Mouse (Mus musculus) thymus, adult 2 months (tissue): ENCODE data around the gene Pafah1b2. TPM values are rescaled to one million over a fixed set of nuclear protein-coding genes. Genes with fewer than 3 reads are reported as not detected.

Source experiments
- DNase-seq: peaks from one replicate; pipeline ENCODE4 v3.0.0; 2021
- H3K27ac ChIP-seq: fragments of 200-500 bp; 2 replicates; pipeline ENCODE4 v1.5.1; 2012; ENCODE audit warnings: low read length, control low read depth; ENCODE audit not compliant: control insufficient read depth, insufficient read depth
- H3K27me3 ChIP-seq: fragments of 200-500 bp; 2 replicates; pipeline ENCODE4 v1.6.1; 2012; ENCODE audit warnings: mild to moderate bottlenecking, low read length, moderate library complexity, mixed read lengths; ENCODE audit not compliant: control insufficient read depth, insufficient read depth
- H3K36me3 ChIP-seq: fragments of 200-500 bp; 2 replicates; pipeline ENCODE4 v1.6.1; 2012; ENCODE audit warnings: mild to moderate bottlenecking, low read length, moderate library complexity; ENCODE audit not compliant: control insufficient read depth, insufficient read depth
- H3K4me1 ChIP-seq: fragments of 200-500 bp; replicated peaks from 2 replicates; pipeline ENCODE4 v1.6.1; 2012; ENCODE audit warnings: low read length; ENCODE audit not compliant: control insufficient read depth, insufficient read depth
- H3K4me3 ChIP-seq: fragments of 200-500 bp; 2 replicates; pipeline ENCODE4 v1.5.1; 2012; ENCODE audit warnings: mild to moderate bottlenecking, low read length, control low read depth, moderate library complexity; ENCODE audit not compliant: control insufficient read depth, insufficient read depth
- CTCF ChIP-seq: fragments of 200-500 bp; IDR thresholded peaks from 2 replicates; pipeline ENCODE4 v1.5.1; 2012; ENCODE audit warnings: mild to moderate bottlenecking, control low read depth, low read length, moderate library complexity, borderline replicate concordance; ENCODE audit not compliant: control insufficient read depth, poor library complexity, insufficient read depth; ENCODE audit errors: extremely low read depth
- POLR2A ChIP-seq: fragments of 200-500 bp; IDR thresholded peaks from 2 replicates; pipeline ENCODE4 v1.6.1; 2012; ENCODE audit warnings: mild to moderate bottlenecking, low read length, control low read depth, moderate library complexity; ENCODE audit not compliant: control insufficient read depth, poor library complexity, insufficient read depth; ENCODE audit errors: extremely low read depth
- WGBS: fragments of 180-500 bp; shearing (Covaris S2); methylation state at CpG from one replicate; pipeline ENCODE4 v1.1.7; 2018; 5-methylcytosine and 5-hydroxymethylcytosine counted together
- polyA plus RNA-seq: library from polyadenylated mRNA; depleted of rRNA; stranded (reverse); fragments of >200 nt; gene quantifications from 2 replicates; pipeline ENCODE4 v1.2.3, GENCODE M21; 2012

Gene Pafah1b2
- polyA plus RNA-seq, 1 experiment: 24.4 TPM

DNA sequence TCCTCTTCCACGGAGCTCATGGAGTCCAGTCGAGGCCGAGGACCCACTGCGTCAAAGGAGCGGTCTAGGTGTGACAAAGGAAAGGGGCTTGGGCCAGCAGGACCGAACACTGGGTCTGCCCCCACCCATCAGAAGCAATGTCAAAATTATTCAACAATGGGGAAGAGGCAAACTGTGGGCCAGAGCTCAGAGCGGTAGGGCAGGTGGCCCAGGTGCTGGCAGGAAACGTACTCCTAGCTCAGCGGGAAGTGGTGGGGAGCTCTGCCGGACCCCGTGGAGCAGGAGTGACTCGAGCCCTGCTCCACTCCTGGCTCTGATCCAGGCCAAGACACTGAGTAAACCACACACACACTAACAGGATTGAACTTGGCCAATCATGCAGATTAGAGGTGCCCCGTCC, 66.8 kb downstream of the Pafah1b2 start:
- peak overlapping the region; percentile 95 for H3K27ac ChIP-seq
- TF ChIP-seq POLR2A (0 out of 2 replicates have a peak, but pooled peaks have one; percentile 9), CTCF (0 out of 2 replicates have a peak, but pooled peaks have one; percentile 45)
- WGBS: 17% methylated on average over 13 of the region's 13 CpGs
- peaks cover 44% of the 10 kb centered on the region for H3K4me1 ChIP-seq
- no peaks in the 10 kb centered on the region for H3K27me3 ChIP-seq
- H3K4me3 ChIP-seq: peak overlapping the region; percentile 22
- peak; percentile 49 for DNase-seq
- H3K36me3 ChIP-seq: peaks cover 41% of the 10 kb centered on the region

DNA sequence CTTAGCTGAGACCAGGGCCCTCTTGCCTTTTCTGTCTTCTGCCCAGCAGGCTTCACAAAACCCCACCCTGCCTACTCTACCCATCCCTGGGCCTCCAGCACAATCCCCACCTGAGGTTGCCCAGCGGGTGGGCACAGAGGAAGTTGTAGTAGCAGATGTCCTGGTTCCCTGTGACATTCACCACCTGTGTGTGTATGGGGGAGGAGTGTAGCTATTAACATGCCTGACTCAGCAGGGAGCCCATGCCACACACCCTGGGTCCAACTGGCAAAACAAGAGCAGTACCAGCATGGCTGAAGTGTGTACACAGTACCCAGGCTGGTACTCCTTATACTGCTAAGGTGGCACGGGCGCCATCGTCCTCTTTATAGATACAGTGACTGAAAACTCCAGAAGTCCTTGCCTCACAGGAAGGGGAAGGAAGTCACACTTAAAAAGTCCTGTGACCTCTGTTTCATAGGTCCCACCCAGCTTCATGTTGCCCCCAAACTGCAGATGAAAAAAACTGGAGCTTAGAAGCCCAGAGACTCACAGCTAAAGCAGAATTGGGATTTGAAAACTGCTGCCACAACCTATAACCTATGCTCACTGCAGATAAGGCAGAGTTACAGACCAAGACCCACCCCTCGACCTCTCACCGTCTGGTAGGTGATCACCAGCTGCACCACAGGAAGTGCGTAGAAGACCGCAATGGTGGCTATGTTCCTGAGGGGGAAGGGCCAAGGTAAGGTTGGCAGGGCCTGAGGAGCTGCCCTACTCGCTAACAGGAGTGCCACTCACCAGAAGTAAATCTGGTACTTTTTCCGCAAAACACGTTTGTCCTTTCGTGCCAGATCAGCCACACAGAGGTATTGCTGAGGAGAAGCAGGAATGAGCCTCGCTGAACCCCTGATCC, 67.7 kb downstream of the Pafah1b2 start:
- peak; percentile 84 for DNase-seq

DNA sequence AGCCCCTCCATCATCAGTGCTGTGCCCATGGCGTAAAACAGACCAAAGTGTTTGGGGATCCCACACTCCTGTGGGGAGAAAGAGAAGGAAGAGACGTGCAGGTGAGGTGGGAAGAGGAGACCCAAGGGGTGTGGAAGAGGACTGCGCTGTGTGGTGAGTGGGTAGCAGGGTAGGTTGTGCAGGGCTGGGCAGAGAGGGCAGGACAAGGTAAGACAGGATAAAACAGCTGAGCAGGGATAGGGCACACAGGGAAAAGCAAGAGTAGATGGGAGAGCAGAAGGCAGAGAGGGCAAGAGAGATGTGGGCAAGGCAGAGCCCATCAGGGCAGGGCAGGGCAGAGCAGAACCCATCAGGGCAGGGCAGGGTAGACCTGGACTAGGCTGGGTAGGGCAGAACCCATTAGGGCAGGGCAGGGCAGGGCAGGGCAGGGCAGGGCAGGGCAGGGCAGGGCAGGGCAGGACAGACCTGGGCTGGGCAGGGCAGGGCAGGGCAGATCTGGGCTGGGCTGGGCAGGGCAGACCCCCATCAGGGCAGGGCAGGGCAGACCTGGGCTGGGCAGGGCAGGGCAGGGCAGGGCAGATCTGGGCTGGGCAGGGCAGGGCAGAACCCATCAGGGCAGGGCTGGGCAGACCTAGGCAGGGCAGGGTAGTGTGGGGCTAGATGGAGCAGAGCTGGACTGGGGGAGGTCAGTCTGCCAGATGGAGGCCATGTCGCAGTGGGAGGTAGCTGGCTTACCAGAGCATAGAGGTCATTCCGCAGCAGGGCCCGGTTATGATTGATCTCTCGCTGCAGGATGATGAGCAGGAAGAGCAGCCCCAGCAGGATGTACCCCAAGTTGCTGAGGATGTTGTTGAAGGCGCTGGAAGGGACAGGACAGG, 68.6 kb downstream of the Pafah1b2 start:
- Histone ChIP-seq H3K27ac (peak overlapping the region; percentile 95), H3K4me3 (peak overlapping the region; percentile 9; the same call in 1 of the 2 replicates), H3K27me3 (no peaks in the 10 kb centered on the region), H3K36me3 (peaks cover 32% of the 10 kb centered on the region), H3K4me1 (peaks cover 44% of the 10 kb centered on the region)
- 79% methylated on average over 8 of the region's 8 CpGs for WGBS
- no peak for DNase-seq
- TF ChIP-seq POLR2A: no peak
- no peak for TF ChIP-seq CTCF

More for the DNA sequence above, 67.7 kb downstream of the Pafah1b2 start:
- no peak for TF ChIP-seq CTCF
- TF ChIP-seq POLR2A: peak; percentile 56
- WGBS: 4% methylated on average over 13 of the region's 13 CpGs
- Histone ChIP-seq H3K27me3 (no peaks in the 10 kb centered on the region), H3K36me3 (peaks cover 32% of the 10 kb centered on the region), H3K27ac (peak overlapping the region; percentile 95), H3K4me3 (peak overlapping the region; percentile 22), H3K4me1 (peaks cover 44% of the 10 kb centered on the region)

DNA sequence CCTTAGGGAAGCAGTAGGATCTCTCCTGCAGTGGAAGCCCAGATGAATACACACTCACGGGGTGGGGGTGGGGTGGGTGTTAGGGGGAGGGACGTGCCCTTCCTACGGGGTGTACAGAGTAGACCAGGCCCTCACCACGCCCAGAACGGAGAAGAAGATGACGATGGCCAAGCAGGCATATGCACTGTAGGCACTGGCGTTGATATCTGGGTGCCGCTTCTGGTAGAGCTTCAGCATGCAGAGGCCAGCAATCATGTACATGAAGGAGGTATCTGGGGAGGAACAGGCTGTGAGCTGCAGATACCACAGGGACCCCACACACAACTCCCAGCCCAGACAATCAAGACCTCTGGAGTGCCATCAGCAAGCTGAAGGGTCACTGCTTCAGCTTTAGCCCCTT, 69.6 kb downstream of the Pafah1b2 start:
- no peak for DNase-seq
- H3K36me3 ChIP-seq: peaks cover 33% of the 10 kb centered on the region
- no peak overlapping the region for H3K27ac ChIP-seq
- H3K4me3 ChIP-seq: no peak overlapping the region
- H3K27me3 ChIP-seq: no peaks in the 10 kb centered on the region
- H3K4me1 ChIP-seq: peaks cover 43% of the 10 kb centered on the region
- WGBS: 100% methylated on average over 8 of the region's 8 CpGs
- TF ChIP-seq CTCF (no peak), POLR2A (no peak)

DNA sequence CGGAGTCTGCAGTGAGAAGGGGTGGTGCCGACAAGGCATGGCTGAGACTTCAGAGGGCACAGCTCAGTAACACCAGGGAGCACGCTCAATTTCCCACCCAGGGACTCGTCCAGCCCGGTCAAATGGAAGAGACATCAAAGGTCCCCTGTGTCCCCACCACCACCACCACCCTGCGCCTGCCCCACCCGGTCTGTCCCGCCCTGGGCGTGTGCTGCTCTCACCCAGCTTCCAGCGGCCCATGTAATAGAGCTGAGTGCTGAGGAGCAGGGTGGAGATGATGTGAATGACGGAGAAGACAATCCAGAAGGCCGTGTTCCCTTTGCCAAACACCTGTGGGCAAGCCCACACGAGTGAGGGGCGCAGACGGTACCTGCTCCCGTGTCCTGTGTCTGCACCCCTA, 70.0 kb downstream of the Pafah1b2 start:
- peaks cover 38% of the 10 kb centered on the region for H3K4me1 ChIP-seq
- WGBS: 96% methylated on average over 16 of the region's 16 CpGs
- no peak overlapping the region for H3K4me3 ChIP-seq
- no peak overlapping the region for H3K27ac ChIP-seq
- H3K36me3 ChIP-seq: peaks cover 33% of the 10 kb centered on the region
- no peak for DNase-seq
- no peaks in the 10 kb centered on the region for H3K27me3 ChIP-seq
- TF ChIP-seq POLR2A: no peak
- TF ChIP-seq CTCF: no peak

DNA sequence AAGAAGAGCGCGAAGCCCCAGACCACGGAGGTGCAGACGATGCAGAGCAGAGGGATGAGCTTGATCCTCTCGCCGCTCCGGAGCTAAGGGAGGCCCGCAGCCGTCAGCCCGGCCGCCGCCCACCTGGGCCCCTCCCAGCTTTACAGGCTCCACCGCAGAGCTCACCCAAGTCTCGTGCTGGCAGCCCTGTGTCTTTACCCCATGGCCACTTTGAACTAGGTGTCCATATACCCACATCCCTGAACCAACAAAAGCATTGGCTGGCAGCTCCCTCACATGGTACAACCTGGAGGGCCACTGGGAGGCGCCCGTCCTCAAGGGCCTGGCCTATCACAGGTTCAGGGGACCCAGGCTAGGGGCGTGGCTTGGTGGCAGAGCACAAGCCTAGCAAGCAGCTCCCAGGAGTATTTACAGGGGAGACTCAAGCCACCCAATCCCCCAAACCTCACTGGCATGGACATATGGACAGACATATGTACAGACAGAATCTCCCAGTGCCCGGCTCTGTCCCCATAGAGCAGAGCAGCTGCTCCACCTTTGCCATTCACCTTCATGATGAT, 71.1 kb downstream of the Pafah1b2 start:
- no peak for DNase-seq
- peaks cover 30% of the 10 kb centered on the region for H3K4me1 ChIP-seq
- H3K36me3 ChIP-seq: peaks cover 33% of the 10 kb centered on the region
- H3K27ac ChIP-seq: no peak overlapping the region
- H3K4me3 ChIP-seq: no peak overlapping the region
- whole genome bisulfite sequencing: 97% methylated on average over 18 of the region's 18 CpGs
- no peak for TF ChIP-seq CTCF
- no peak for TF ChIP-seq POLR2A
- H3K27me3 ChIP-seq: no peaks in the 10 kb centered on the region
